Mouse (Mus musculus) midbrain, embryonic 10.5 days (tissue): ENCODE data around the gene Tfpt. TPM values are rescaled to one million over a fixed set of nuclear protein-coding genes. Genes with fewer than 3 reads are reported as not detected.
A peak's percentile ranks its signal among the peaks of the same experiment; 100 is the strongest.

Experiments
- DNase-seq: peaks from one replicate; pipeline ENCODE4 v3.0.0-alpha.2; 2017; ENCODE audit warnings: low spot score
- H3K27ac ChIP-seq: fragments of 300-500 bp; sonication (generic); replicated peaks from 2 replicates; pipeline ENCODE4 v1.5.1; 2016; ENCODE audit warnings: mild to moderate bottlenecking
- H3K27me3 ChIP-seq: fragments of 300-500 bp; sonication (generic); 2 replicates; pipeline ENCODE4 v1.6.1; 2016; ENCODE audit warnings: low read depth, mild to moderate bottlenecking; ENCODE audit not compliant: poor library complexity, severe bottlenecking
- H3K36me3 ChIP-seq: fragments of 300-500 bp; sonication (generic); 2 replicates; pipeline ENCODE4 v1.6.1; 2016; ENCODE audit warnings: mild to moderate bottlenecking, moderate library complexity
- H3K4me1 ChIP-seq: fragments of 300-500 bp; sonication (generic); 2 replicates; pipeline ENCODE4 v1.6.1; 2016
- H3K4me3 ChIP-seq: fragments of 300-500 bp; sonication (generic); 2 replicates; pipeline ENCODE4 v1.5.1; 2016; ENCODE audit warnings: mild to moderate bottlenecking, moderate library complexity
- H3K9me3 ChIP-seq: fragments of 300-500 bp; sonication (generic); replicated peaks from 2 replicates; pipeline ENCODE4 v1.6.1; 2016; ENCODE audit warnings: mild to moderate bottlenecking
- WGBS: fragments of 180-500 bp; shearing (Covaris S2); methylation state at CpG from one replicate; pipeline ENCODE4 v1.1.7; 2016; 5-methylcytosine and 5-hydroxymethylcytosine counted together
- polyA plus RNA-seq: library from polyadenylated mRNA; unstranded; fragments of >200 nt; fragmentation: Nextera tagmentation; extraction: Ambion mirVana; gene quantifications from 2 replicates; pipeline ENCODE4 v1.2.1, GENCODE M21; 2016

Tfpt gene
- polyA plus RNA-seq, 1 experiment from 2014 or later: 30.8 TPM

DNA sequence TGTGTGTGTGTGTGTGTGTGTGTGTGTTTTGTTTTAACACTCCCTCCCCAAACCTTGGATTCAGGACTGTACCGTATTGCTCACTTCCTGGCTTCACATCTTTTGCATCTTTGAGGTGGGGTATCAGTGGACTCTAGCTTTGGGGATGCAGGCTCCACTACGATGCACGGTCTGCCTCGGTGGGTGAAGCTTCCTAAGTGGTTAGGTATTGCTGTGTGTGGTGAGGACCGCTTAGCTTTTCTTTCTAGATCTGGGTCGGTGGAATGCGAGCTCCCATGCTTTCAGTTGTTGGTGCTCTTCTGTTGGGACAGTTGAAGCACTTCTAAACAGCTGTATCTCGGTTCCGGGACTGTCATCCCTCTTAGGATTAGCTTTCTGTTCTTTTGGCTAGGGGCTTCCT, 16.5 kb upstream of the Tfpt start:
- 0 out of 2 replicates have a peak, but pooled peaks cover 3% of the 10 kb centered on the region for H3K9me3 ChIP-seq
- H3K4me1 ChIP-seq: peaks cover 40% of the 10 kb centered on the region
- H3K4me3 ChIP-seq: peak overlapping the region; percentile 100
- H3K27ac ChIP-seq: peak overlapping the region; percentile 97
- DNase-seq: no peak
- H3K36me3 ChIP-seq: peaks cover 54% of the 10 kb centered on the region
- H3K27me3 ChIP-seq: 0 out of 2 replicates have a peak, but pooled peaks cover 6% of the 10 kb centered on the region
- WGBS: 32% methylated on average over 9 of the region's 9 CpGs

DNA sequence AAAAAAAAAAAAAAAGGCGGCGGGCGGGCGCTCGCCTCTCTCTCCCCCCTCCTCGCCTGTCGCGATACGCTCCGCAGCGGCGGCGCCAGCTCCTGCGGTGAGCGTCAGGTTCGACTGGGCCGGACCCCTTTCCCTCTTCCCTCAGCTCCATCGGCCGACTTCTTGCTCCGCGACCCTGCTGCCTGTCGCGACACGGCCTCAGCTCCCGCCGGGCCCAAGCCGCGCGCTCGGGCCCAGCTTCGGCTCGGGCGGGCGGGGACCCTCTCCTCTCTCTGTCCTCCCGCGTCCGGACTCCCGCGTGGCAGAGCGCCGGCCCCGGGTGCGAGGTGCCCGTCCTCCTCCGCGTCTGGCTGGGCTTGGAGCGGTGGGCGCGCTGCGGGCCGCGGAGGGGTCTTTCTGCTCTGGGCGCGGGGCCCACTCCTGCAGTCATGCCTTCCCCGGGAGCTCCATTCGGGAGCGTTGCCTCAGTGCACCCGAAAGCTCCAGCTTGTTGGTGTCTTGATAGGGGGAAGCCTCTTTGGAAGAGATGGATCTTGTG, 15.8 kb upstream of the Tfpt start:
- Histone ChIP-seq H3K27me3 (0 out of 2 replicates have a peak, but pooled peaks cover 6% of the 10 kb centered on the region), H3K36me3 (peaks cover 54% of the 10 kb centered on the region)
- under 1% methylated on average over 56 of the region's 58 CpGs for WGBS

DNA sequence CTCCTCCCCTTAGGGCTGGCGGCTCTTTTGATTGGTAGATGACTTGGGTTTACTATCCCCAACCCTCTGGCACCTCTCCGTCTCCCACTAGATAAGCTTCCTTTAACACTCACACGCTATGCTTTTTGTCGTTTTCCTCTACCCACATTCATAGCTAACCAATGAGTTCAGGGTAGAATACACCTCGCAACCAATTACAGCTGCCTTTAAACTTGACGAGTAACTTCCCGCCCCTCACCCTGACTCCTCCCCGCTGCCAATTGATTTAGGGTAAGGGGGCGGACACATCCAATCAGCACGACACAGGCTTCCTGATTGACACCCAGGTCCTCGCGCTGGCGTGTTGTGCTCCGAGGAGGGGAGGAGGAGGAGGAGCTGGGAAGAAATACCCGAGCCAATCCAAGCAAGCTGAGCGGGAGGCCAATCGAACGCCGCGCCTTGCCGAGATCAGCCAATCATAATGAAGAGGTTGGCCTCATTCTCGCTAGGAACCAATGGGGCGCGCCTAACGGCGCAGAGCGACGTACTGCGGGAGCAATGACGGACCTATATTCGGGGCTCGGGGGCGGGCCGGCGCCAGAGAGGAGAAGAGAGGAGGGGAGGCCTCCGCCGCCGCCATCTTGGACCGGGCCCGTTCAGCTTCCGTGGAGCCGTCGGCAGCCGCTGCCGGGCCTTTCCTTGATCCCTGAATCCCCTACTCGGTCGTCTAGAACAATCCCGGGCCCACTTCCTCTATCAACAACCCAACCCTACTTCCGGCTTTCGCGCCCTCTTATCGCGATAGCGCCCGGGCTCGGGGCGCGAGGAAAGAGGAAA, 15.2 kb upstream of the Tfpt start, which contains the start of gene Cnot3:
Gene Cnot3 (plus strand): TSS at position 597 of the 816 bp plus-strand sequence.
- peak; percentile 98 for DNase-seq
- H3K36me3 ChIP-seq: peaks cover 54% of the 10 kb centered on the region
- H3K27me3 ChIP-seq: 0 out of 2 replicates have a peak, but pooled peaks cover 6% of the 10 kb centered on the region
- peak within 1 kb of the TSS; percentile 100 for H3K4me3 ChIP-seq
- whole genome bisulfite sequencing: under 1% methylated on average over 58 of the region's 58 CpGs
- peak within 1 kb of the TSS; percentile 97 for H3K27ac ChIP-seq
- 0 out of 2 replicates have a peak, but pooled peaks cover 3% of the 10 kb centered on the region for H3K9me3 ChIP-seq
- peaks cover 40% of the 10 kb centered on the region for H3K4me1 ChIP-seq

More for the DNA sequence above, 15.8 kb upstream of the Tfpt start:
- Histone ChIP-seq H3K9me3 (0 out of 2 replicates have a peak, but pooled peaks cover 3% of the 10 kb centered on the region), H3K27ac (peak overlapping the region; percentile 97), H3K4me1 (peaks cover 40% of the 10 kb centered on the region), H3K4me3 (peak overlapping the region; percentile 100)
- no peak for DNase-seq

DNA sequence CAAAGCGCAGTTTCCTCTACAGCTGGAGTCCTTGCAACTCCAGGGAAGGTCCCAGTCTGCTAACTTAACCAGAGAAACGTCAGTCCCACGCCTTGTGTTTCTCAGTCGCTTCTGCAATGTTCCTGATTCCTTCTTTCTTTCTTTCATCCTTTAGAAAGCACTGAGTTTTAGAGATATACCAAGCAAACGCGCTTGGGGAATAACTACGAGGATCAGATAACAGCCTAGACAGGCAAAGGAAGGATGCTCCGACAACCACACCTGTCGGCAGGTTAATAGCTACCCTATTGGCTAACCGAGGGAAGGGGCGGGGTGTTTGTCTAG, 14.6 kb upstream of the Tfpt start:
- WGBS: under 1% methylated on average over 11 of the region's 11 CpGs
- DNase-seq: no peak
- H3K27me3 ChIP-seq: 0 out of 2 replicates have a peak, but pooled peaks cover 6% of the 10 kb centered on the region
- H3K27ac ChIP-seq: peak overlapping the region; percentile 97
- peaks cover 56% of the 10 kb centered on the region for H3K36me3 ChIP-seq
- 0 out of 2 replicates have a peak, but pooled peaks cover 3% of the 10 kb centered on the region for H3K9me3 ChIP-seq
- H3K4me3 ChIP-seq: peak overlapping the region; percentile 100
- peaks cover 40% of the 10 kb centered on the region for H3K4me1 ChIP-seq

DNA sequence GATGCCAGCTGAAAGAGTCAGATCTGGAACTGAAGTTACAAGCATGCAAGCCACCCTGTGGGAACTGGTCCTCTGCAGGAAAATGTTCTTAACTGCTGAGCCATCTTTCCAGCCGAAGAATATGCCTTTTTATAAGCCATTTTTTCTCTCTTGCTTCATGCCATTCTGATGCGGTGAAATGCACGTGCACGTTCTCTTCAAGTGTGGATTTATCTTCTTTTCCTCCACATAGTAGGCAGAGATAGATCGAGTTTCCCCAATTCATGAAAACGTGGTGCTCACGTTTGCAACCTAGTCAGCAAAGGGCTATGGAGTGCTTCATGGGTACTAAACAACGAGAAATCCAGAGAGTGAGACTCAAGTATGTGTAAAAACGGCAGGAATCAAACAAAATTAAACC, 14.1 kb upstream of the Tfpt start:
- 0 out of 2 replicates have a peak, but pooled peaks cover 3% of the 10 kb centered on the region for H3K9me3 ChIP-seq
- 27% methylated on average over 9 of the region's 9 CpGs for WGBS
- H3K4me3 ChIP-seq: peak overlapping the region; percentile 100

DNA sequence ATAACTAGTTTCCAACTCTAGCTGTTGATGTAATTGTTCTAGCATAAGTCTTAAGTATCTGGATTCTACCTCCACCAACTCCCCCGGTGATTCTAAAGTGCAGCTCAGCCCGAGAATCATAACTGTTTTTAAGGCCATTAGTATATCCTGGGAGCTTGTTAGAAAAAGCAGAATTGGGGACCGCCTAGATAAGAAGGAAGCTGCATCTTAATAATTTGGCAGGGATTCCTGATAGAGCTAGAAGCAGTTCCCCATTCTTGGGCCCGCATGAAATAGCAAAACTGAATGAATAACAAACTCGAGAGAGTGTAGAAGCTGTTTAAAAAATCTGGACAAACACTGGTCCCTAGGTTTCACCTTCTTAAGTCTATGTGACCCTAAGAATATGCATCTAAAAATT, 13.7 kb upstream of the Tfpt start:
- Histone ChIP-seq H3K36me3 (peaks cover 57% of the 10 kb centered on the region), H3K27me3 (0 out of 2 replicates have a peak, but pooled peaks cover 6% of the 10 kb centered on the region), H3K4me1 (peaks cover 32% of the 10 kb centered on the region), H3K9me3 (0 out of 2 replicates have a peak, but pooled peaks cover 3% of the 10 kb centered on the region), H3K4me3 (peak overlapping the region; percentile 100; the same call in 1 of the 2 replicates), H3K27ac (no peak overlapping the region)
- 71% methylated on average over 5 of the region's 5 CpGs for WGBS
- no peak for DNase-seq

More for the DNA sequence above, 14.1 kb upstream of the Tfpt start:
- Histone ChIP-seq H3K27ac (peak overlapping the region; percentile 97; the same call in 1 of the 2 replicates), H3K36me3 (peaks cover 57% of the 10 kb centered on the region), H3K27me3 (0 out of 2 replicates have a peak, but pooled peaks cover 6% of the 10 kb centered on the region), H3K4me1 (peaks cover 37% of the 10 kb centered on the region)
- DNase-seq: no peak

DNA sequence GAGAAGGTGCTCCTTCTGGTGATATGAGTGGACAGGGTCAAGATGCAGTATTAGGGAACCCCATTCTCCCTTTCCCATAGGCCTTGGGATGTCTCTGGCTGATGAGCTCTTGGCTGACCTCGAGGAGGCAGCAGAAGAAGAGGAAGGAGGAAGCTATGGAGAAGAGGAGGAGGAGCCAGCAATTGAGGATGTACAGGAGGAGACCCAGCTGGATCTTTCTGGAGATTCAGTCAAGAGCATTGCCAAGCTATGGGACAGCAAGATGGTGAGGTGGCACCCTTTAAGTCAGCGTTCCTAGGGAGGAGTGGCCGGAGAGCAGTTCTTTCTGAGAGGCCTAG, 718 bp upstream of the Tfpt start:
- Histone ChIP-seq H3K27me3 (no peaks in the 10 kb centered on the region), H3K9me3 (no peaks in the 10 kb centered on the region), H3K36me3 (peaks cover 56% of the 10 kb centered on the region), H3K27ac (peak overlapping the region; percentile 86), H3K4me3 (peak overlapping the region; percentile 78), H3K4me1 (peaks cover 21% of the 10 kb centered on the region)
- 63% methylated on average over 3 of the region's 3 CpGs for WGBS
- no peak for DNase-seq

DNA sequence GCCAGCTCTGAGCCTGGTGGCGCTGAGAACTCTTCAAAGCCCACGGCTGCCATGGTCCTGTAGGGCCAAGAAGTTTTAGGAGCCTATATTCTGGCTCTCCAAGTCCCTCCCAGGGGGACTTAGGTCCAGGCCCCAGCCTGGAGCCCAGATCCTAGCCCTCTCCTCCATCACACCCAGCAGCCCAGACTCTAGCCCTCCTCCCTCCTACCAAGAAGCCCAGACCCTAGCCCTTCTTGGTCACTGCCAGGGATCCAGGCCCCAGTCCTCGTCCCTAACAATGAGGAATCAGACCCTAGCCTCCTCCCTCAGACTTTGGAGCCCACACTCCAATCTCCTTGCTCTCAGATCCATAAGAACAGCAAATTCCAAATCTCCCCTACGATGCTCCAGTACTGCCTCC, 699 bp downstream of the Tfpt start:
- DNase-seq: no peak
- Histone ChIP-seq H3K27ac (peak overlapping the region; percentile 86), H3K27me3 (no peaks in the 10 kb centered on the region), H3K4me3 (peak overlapping the region; percentile 78), H3K4me1 (peaks cover 21% of the 10 kb centered on the region), H3K9me3 (no peaks in the 10 kb centered on the region), H3K36me3 (peaks cover 56% of the 10 kb centered on the region)
- WGBS: 42% methylated on average over 4 of the region's 4 CpGs

DNA sequence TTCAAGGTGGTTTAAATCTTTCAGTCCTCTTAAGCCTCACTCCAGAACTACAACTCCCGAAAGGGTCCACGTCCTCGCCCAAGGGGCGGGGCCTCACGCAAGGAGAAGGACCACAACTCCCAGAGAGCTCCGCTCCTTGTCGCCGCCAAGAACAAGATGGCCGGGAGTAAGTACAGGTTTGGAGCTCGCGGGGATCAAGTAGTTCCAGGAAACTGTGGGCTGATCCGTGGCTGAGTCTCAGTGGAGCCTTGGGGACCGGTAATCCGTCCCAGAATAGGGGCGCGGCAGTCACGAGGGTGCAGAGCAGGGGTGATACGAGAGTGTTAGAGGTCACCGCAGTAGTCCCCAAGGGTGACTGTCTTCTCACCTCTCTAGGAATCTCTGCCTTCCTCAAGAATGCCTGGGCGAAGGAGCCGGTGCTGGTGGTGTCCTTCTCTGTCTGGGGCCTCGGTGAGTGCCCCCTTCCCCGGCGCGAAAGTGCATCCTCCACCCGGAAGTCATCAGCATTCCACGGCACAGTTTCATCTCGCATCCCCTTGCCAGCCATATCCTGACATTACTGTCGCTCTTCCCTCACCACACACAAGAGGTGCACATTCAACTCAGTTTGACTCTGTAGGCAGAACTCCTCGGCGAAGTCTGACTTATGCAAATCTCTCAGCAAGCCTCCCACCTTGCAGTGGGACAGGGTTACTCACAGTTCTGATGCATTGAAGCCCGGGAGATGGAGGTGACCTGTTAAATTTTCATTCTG, 12.3 kb downstream of the Tfpt start, which contains the start of gene Ndufa3:
Gene Ndufa3 (plus strand): TSS at position 132 of the 754 bp plus-strand sequence.
- H3K27me3 ChIP-seq: no peaks in the 10 kb centered on the region
- peak within 1 kb of the TSS; percentile 86 for H3K27ac ChIP-seq
- 2% methylated on average over 32 of the region's 32 CpGs for WGBS
- DNase-seq: peak; percentile 86
- peak within 1 kb of the TSS; percentile 87 for H3K4me3 ChIP-seq
- H3K4me1 ChIP-seq: peaks cover 6% of the 10 kb centered on the region
- H3K36me3 ChIP-seq: peaks cover 35% of the 10 kb centered on the region
- H3K9me3 ChIP-seq: no peaks in the 10 kb centered on the region

DNA sequence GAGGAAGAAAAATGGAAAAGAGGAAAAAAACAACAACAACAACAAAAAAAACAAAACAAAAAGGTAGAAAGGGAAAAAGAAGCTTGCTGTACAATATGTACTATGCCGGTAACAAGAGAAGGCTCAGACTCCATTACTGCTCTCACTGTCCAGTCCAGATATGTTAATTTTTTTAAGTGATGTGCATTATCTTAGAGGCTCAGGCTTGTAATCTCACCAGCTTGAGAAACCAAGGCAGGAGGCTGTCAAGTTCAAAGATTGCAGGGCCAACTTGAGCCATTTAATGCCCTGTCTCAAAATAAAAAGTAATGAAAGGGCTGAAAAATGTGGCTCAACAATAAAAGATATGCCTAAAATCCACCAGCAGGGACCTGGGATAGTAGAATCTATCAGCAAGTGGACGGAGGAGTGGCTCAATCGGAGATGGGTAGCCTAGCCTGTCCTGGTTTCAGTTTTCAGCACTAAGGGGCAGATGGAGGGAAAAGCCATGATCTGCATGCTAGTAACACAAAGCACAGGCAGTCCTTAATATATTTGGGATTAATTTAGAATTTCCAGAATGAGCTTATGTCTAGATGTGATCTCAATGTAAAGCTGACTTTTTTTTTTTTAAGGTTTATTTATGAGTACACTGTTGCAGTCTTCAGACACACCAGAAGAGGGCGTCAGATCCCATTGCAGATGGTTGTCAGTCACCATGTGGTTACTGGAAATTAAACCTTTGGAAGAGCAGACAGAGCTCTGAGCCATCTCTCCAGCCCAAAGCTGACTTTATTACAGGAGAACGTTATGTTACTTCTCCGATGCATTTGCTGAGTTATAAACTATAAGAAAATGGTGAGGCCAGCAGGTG, 13.1 kb downstream of the Tfpt start:
- Histone ChIP-seq H3K27ac (no peak overlapping the region), H3K4me3 (peak overlapping the region; percentile 87), H3K27me3 (no peaks in the 10 kb centered on the region), H3K36me3 (peaks cover 27% of the 10 kb centered on the region), H3K9me3 (no peaks in the 10 kb centered on the region), H3K4me1 (peaks cover 6% of the 10 kb centered on the region)
- no peak for DNase-seq
- WGBS: 44% methylated on average over 6 of the region's 6 CpGs

DNA sequence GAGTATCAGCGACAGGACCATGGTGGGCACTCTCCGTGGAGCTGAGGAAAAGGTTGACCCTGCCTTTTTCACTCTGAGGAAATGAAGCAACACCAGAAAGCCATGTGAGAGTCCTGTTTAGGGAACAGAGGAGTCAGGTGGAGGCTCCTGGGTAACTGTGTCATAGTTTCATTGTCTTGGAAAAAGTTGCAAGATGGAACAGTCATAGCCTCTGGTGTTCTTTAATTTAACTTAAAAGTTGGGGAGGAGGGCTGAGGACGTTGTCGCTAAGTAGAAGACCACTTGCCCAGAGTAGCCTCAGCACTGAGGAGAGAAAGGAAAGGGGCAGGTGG, 13.7 kb downstream of the Tfpt start, which contains the start of gene Oscar:
Gene Oscar (minus strand): TSS at position 101 of the 332 bp plus-strand sequence.
- no peak for DNase-seq
- Histone ChIP-seq H3K4me1 (peaks cover 6% of the 10 kb centered on the region), H3K27me3 (no peaks in the 10 kb centered on the region), H3K36me3 (peaks cover 21% of the 10 kb centered on the region), H3K9me3 (no peaks in the 10 kb centered on the region), H3K27ac (no peak within 1 kb of the TSS), H3K4me3 (peak within 1 kb of the TSS; percentile 87)
- WGBS: 82% methylated on average over 4 of the region's 4 CpGs

DNA sequence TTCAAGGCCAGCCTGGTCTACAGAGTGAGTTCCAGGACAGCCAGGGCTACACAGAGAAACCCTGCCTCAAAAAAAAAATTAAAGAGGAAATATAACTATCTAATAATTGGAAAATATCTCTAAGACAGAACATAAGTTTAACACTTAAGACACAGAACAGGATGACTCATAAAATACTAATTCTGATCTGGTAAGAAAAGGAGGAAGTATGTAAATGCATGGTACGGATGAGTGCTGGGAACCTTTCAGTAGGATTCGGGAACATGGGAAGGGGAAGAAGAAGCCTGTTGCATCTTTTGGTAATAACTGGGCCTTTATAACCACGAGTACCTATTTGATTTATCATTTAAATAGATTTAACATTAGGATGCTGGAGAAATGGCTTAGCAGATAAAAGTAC, 15.7 kb downstream of the Tfpt start:
- Histone ChIP-seq H3K36me3 (peaks cover under 1% of the 10 kb centered on the region), H3K4me1 (peaks cover 6% of the 10 kb centered on the region), H3K27me3 (no peaks in the 10 kb centered on the region), H3K4me3 (no peak overlapping the region), H3K9me3 (no peaks in the 10 kb centered on the region), H3K27ac (no peak overlapping the region)
- DNase-seq: no peak
- WGBS: 89% methylated on average over 3 of the region's 3 CpGs
